Mouse (Mus musculus) MEL (cell line): ENCODE data around the gene Slc45a1. TPM values are rescaled to one million over a fixed set of nuclear protein-coding genes. Genes with fewer than 3 reads are reported as not detected.

Experiments used
- DNase-seq: peaks from one replicate; pipeline ENCODE4 v3.0.0; 2011; ENCODE audit warnings: low read depth, low spot score
- H3K27ac ChIP-seq: 2 replicates; pipeline ENCODE4 v1.5.1; 2012; ENCODE audit warnings: low read depth, mild to moderate bottlenecking, control low read depth, low read length, moderate library complexity; ENCODE audit not compliant: control insufficient read depth
- H3K27me3 ChIP-seq, 2 experiments: fragments of 150-350 bp in 1 of 2; sonication (generic) in 1 of 2; 2 replicates each; pipeline ENCODE4 v1.6.1; 2012; ENCODE audit warnings: low read length in 2 of 2, mild to moderate bottlenecking in 2 of 2, improper control_type of control experiment in 1 of 2, moderate library complexity in 1 of 2; ENCODE audit not compliant: insufficient read depth in 2 of 2, control insufficient read depth in 1 of 2
- H3K36me3 ChIP-seq, 2 experiments: 2 replicates each; pipeline ENCODE4 v1.6.1; 2012 to 2014; ENCODE audit warnings: low read length in 2 of 2, improper control_type of control experiment in 1 of 2, inconsistent platforms in 1 of 2, mild to moderate bottlenecking in 1 of 2; ENCODE audit not compliant: insufficient read depth in 2 of 2, control insufficient read depth in 1 of 2
- H3K4me1 ChIP-seq, 2 experiments: fragments of 150-350 bp in 1 of 2; sonication (generic) in 1 of 2; 2 replicates each; pipeline ENCODE4 v1.6.1; 2012; ENCODE audit warnings: low read length in 2 of 2, improper control_type of control experiment in 1 of 2, mild to moderate bottlenecking in 1 of 2; ENCODE audit not compliant: insufficient read depth in 2 of 2, control insufficient read depth in 1 of 2
- H3K4me3 ChIP-seq, 2 experiments: fragments of 150-350 bp in 1 of 2; sonication (generic) in 1 of 2; 2 replicates each; pipeline ENCODE4 v1.5.1; 2012; ENCODE audit warnings: low read depth in 2 of 2, low read length in 2 of 2, mild to moderate bottlenecking in 2 of 2, moderate library complexity in 2 of 2, control low read depth in 1 of 2, improper control_type of control experiment in 1 of 2; ENCODE audit not compliant: control insufficient read depth in 1 of 2, insufficient read depth in 1 of 2
- H3K79me2 ChIP-seq: 2 replicates; pipeline ENCODE4 v1.6.1; 2012; ENCODE audit warnings: mild to moderate bottlenecking, low read length, moderate library complexity; ENCODE audit not compliant: control insufficient read depth, poor library complexity, insufficient read depth
- H3K9ac ChIP-seq: 2 replicates; pipeline ENCODE4 v1.6.1; 2012; ENCODE audit warnings: low read depth, mild to moderate bottlenecking, control low read depth, low read length, moderate library complexity; ENCODE audit not compliant: control insufficient read depth, poor library complexity, severe bottlenecking
- H3K9me3 ChIP-seq: fragments of 150-350 bp; sonication (generic); replicated peaks from 2 replicates; pipeline ENCODE4 v1.6.1; 2012; ENCODE audit warnings: mild to moderate bottlenecking, low read length, improper control_type of control experiment, moderate library complexity; ENCODE audit not compliant: insufficient read depth
- CHD2 ChIP-seq: IDR thresholded peaks from 2 replicates; pipeline ENCODE4 v1.6.1; 2011; ENCODE audit warnings: low read length, improper control_type of control experiment
- ELF1 ChIP-seq: IDR thresholded peaks from 2 replicates; pipeline ENCODE4 v1.6.1; 2014; ENCODE audit warnings: low read depth, mild to moderate bottlenecking, inconsistent platforms, low read length, improper control_type of control experiment, moderate library complexity
- GATA1 ChIP-seq: IDR thresholded peaks from 2 replicates; pipeline ENCODE4 v1.6.1; 2011; ENCODE audit warnings: low read depth, low read length, improper control_type of control experiment
- HCFC1 ChIP-seq: IDR thresholded peaks from 2 replicates; pipeline ENCODE4 v1.6.1; 2012; ENCODE audit warnings: low read depth, mild to moderate bottlenecking, inconsistent platforms, low read length, improper control_type of control experiment, moderate library complexity
- JUND ChIP-seq: IDR thresholded peaks from 2 replicates; pipeline ENCODE4 v1.6.1; 2011; ENCODE audit warnings: low read depth, mild to moderate bottlenecking, improper control_type of control experiment, low read length
- KAT2A ChIP-seq: conservative IDR thresholded peaks from 2 replicates; pipeline ENCODE4 v1.6.1; 2012; ENCODE audit warnings: low read depth, low read length, improper control_type of control experiment, inconsistent platforms
- MAFK ChIP-seq: IDR thresholded peaks from 2 replicates; pipeline ENCODE4 v1.6.1; 2011; ENCODE audit warnings: low read depth, mild to moderate bottlenecking, low read length, improper control_type of control experiment, borderline replicate concordance
- MAX ChIP-seq: IDR thresholded peaks from 2 replicates; pipeline ENCODE4 v1.6.1; 2011; ENCODE audit warnings: low read length, improper control_type of control experiment
- MYB ChIP-seq: IDR thresholded peaks from 2 replicates; pipeline ENCODE4 v1.6.1; 2011; ENCODE audit warnings: mild to moderate bottlenecking, low read depth, low read length, improper control_type of control experiment
- NELFE ChIP-seq: IDR thresholded peaks from 2 replicates; pipeline ENCODE4 v1.6.1; 2011; ENCODE audit warnings: low read depth, low read length, improper control_type of control experiment
- POLR2A ChIP-seq, 2 experiments: IDR thresholded peaks; 2 replicates each; pipeline ENCODE4 v1.6.1; 2011 to 2012; ENCODE audit warnings: low read length in 2 of 2, mild to moderate bottlenecking in 2 of 2, control low read depth in 1 of 2, improper control_type of control experiment in 1 of 2, low read depth in 1 of 2, moderate library complexity in 1 of 2; ENCODE audit not compliant: control insufficient read depth in 1 of 2, insufficient read depth in 1 of 2, poor library complexity in 1 of 2
- POLR2AphosphoS5 ChIP-seq: IDR thresholded peaks from 2 replicates; pipeline ENCODE4 v1.6.1; 2012; ENCODE audit warnings: low read depth, borderline replicate concordance, mild to moderate bottlenecking, inconsistent platforms, low read length, moderate library complexity, mixed read lengths
- RAD21 ChIP-seq: IDR thresholded peaks from 2 replicates; pipeline ENCODE4 v1.6.1; 2011; ENCODE audit warnings: mild to moderate bottlenecking, low read depth, low read length, improper control_type of control experiment
- RCOR1 ChIP-seq: IDR thresholded peaks from 2 replicates; pipeline ENCODE4 v1.6.1; 2012; ENCODE audit warnings: low read depth, mild to moderate bottlenecking, inconsistent platforms, low read length, improper control_type of control experiment
- SIN3A ChIP-seq: IDR thresholded peaks from 2 replicates; pipeline ENCODE4 v1.6.1; 2012; ENCODE audit warnings: low read length, improper control_type of control experiment, inconsistent platforms
- SMC3 ChIP-seq: IDR thresholded peaks from 2 replicates; pipeline ENCODE4 v1.6.1; 2011; ENCODE audit warnings: low read depth, low read length, improper control_type of control experiment
- TAL1 ChIP-seq: IDR thresholded peaks from 2 replicates; pipeline ENCODE4 v1.6.1; 2012; ENCODE audit warnings: mild to moderate bottlenecking, inconsistent platforms, low read length, moderate library complexity, mixed read lengths
- TBP ChIP-seq: IDR thresholded peaks from 2 replicates; pipeline ENCODE4 v1.8.0; 2011; ENCODE audit warnings: low read depth, low read length, improper control_type of control experiment
- TCF12 ChIP-seq: IDR thresholded peaks from 2 replicates; pipeline ENCODE4 v1.6.1; 2014; ENCODE audit warnings: low read depth, mild to moderate bottlenecking, inconsistent platforms, low read length, improper control_type of control experiment, moderate library complexity
- UBTF ChIP-seq: IDR thresholded peaks from 2 replicates; pipeline ENCODE4 v1.6.1; 2012; ENCODE audit warnings: low read depth, mild to moderate bottlenecking, inconsistent platforms, low read length, improper control_type of control experiment, moderate library complexity, borderline replicate concordance; ENCODE audit not compliant: insufficient read depth
- USF1 ChIP-seq: IDR thresholded peaks from 2 replicates; pipeline ENCODE4 v1.6.1; 2014; ENCODE audit warnings: low read depth, mild to moderate bottlenecking, inconsistent platforms, low read length, improper control_type of control experiment, moderate library complexity
- USF2 ChIP-seq, 2 experiments: IDR thresholded peaks; 2 replicates each; pipeline ENCODE4 v1.6.1; 2011 to 2012; ENCODE audit warnings: improper control_type of control experiment in 2 of 2, low read length in 2 of 2, borderline replicate concordance in 1 of 2, inconsistent platforms in 1 of 2, low read depth in 1 of 2, mild to moderate bottlenecking in 1 of 2; ENCODE audit not compliant: insufficient read depth in 1 of 2
- ZC3H11A ChIP-seq: IDR thresholded peaks from 2 replicates; pipeline ENCODE4 v1.6.1; 2012; ENCODE audit warnings: low read depth, mild to moderate bottlenecking, inconsistent platforms, low read length, improper control_type of control experiment
- ZKSCAN1 ChIP-seq: IDR thresholded peaks from 2 replicates; pipeline ENCODE4 v1.6.1; 2012; ENCODE audit warnings: low read depth, mild to moderate bottlenecking, inconsistent platforms, low read length, improper control_type of control experiment, moderate library complexity
- ZMIZ1 ChIP-seq: IDR thresholded peaks from 2 replicates; pipeline ENCODE4 v1.6.1; 2012; ENCODE audit warnings: low read depth, mild to moderate bottlenecking, inconsistent platforms, low read length, improper control_type of control experiment, moderate library complexity
- ZNF384 ChIP-seq: IDR thresholded peaks from 2 replicates; pipeline ENCODE4 v1.6.1; 2012; ENCODE audit warnings: low read depth, mild to moderate bottlenecking, inconsistent platforms, low read length, improper control_type of control experiment
- polyA plus RNA-seq, 2 experiments: library from polyadenylated mRNA; stranded (reverse) in 1 of 2; unstranded in 1 of 2; fragments of >175 nt in 1 of 2; fragments of >200 nt in 1 of 2; gene quantifications; 2 replicates each; pipeline versions ENCODE4 v1.2.1 to v1.2.4; 2012; ENCODE audit warnings: low replicate concordance in 2 of 2, low read depth in 1 of 2; ENCODE audit not compliant: insufficient read length in 2 of 2, insufficient read depth in 1 of 2, missing spikeins in 1 of 2
- total RNA-seq: library from RNA; depleted of rRNA; stranded (reverse); fragments of 300-350 nt; gene quantifications from 2 replicates; pipeline ENCODE4 v1.2.3, GENCODE M21; 2012

Gene Slc45a1
- total and polyA plus RNA-seq, 3 experiments = not detected

DNA sequence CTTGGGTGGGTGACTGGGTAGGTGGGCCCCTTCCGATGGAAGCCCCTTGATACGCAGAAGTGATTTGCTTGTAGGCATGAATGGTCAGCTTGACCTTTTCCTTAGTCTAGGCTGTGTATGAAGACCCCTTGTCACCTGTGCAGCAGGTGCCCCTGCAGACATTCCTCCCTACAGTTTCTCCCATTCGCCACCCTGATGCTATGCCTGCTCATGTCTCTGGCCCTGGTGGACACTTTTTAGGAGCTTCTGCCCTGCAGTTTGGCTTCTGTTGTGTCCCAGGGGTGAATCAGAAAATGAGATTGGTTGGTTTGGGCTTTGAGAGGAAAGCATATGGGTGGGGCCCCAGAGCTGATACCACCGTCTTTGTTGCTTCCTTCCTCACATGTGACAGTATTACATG lies 27.0 kb downstream of the Slc45a1 start:
- Histone ChIP-seq H3K9ac (no peak overlapping the region), H3K4me1 (no peaks in the 10 kb centered on the region; a peak in 1 of 4 replicates), H3K79me2 (no peaks in the 10 kb centered on the region), H3K27me3 (no peaks in the 10 kb centered on the region), H3K4me3 (no peak overlapping the region), H3K9me3 (no peaks in the 10 kb centered on the region), H3K27ac (no peak overlapping the region), H3K36me3 (no peaks in the 10 kb centered on the region)
- TF ChIP-seq JUND (no peak), ELF1 (no peak), ZKSCAN1 (no peak), USF2 (IDR thresholded peaks at IDR 0.05; ENCODE audit: borderline replicate concordance in 1 of 2, insufficient read depth in 1 of 2, low read depth in 1 of 2, low read length in 2 of 2) (no peak), RAD21 (no peak), MYB (no peak), SMC3 (no peak), SIN3A (no peak), ZMIZ1 (no peak), UBTF (no peak), TAL1 (no peak), ZNF384 (no peak), MAX (no peak), USF1 (no peak), POLR2A (IDR thresholded peaks at IDR 0.05; ENCODE audit: control insufficient read depth in 1 of 2, insufficient read depth in 1 of 2, low read depth in 1 of 2, low read length in 2 of 2, poor library complexity in 1 of 2) (no peak), TBP (no peak), TCF12 (no peak), GATA1 (no peak)
- no peak for DNase-seq

DNA sequence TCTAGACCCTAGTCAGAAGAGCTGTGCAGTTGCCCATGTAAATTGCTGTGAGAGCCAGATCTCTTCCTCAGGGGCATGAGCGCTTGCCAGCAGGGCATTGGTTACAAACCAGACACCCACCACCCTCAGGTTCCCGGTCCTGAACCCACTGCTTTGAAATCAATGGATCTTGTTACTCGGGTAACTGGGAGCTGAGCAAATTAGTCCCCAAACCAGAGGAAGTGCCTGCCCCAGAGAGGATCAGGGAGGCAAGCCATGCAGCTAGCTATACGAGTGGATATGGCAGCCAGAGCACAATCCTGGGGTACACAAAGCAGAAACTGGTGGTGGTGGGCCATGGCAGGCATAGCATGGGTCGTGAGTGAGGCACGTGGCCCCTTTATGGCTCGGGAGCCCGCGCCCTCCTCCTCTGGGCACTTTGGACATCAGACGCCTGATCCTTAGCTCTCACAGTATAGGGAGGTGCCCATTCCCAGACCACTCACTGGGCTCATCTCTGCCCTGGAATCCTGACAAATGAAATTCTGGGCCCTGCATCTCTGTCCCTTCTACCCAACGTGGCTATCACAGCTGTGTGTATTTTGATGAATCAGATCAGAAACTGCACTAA lies 27.7 kb downstream of the Slc45a1 start:
- Histone ChIP-seq H3K9ac (no peak overlapping the region), H3K4me1 (no peaks in the 10 kb centered on the region; a peak in 1 of 4 replicates), H3K27ac (no peak overlapping the region), H3K36me3 (no peaks in the 10 kb centered on the region), H3K4me3 (no peak overlapping the region), H3K9me3 (no peaks in the 10 kb centered on the region), H3K27me3 (no peaks in the 10 kb centered on the region), H3K79me2 (no peaks in the 10 kb centered on the region)
- TF ChIP-seq ELF1 (no peak), RCOR1 (no peak), POLR2AphosphoS5 (no peak), USF2 (IDR thresholded peaks at IDR 0.05; ENCODE audit: borderline replicate concordance in 1 of 2, insufficient read depth in 1 of 2, low read depth in 1 of 2, low read length in 2 of 2) (no peak), NELFE (no peak), SMC3 (no peak), ZC3H11A (no peak), CHD2 (no peak), KAT2A (no peak), MAFK (no peak), HCFC1 (no peak), ZKSCAN1 (no peak), POLR2A (IDR thresholded peaks at IDR 0.05; ENCODE audit: control insufficient read depth in 1 of 2, insufficient read depth in 1 of 2, low read depth in 1 of 2, low read length in 2 of 2, poor library complexity in 1 of 2) (no peak)
- DNase-seq = no peak
